In genomic region chr2:75642795-75643550, GRCm38 (mm10) we compare ENCODE assay signal across 8 mouse cellular contexts. TPM values are rescaled to one million over a fixed set of nuclear protein-coding genes. Genes with fewer than 3 reads are reported as not detected.
A peak's percentile ranks its signal among the peaks of the same experiment; 100 is the strongest.
DNase-seq lines count a peak whose midpoint lies in the region; ATAC-seq lines count a peak whose summit lies in the region.

No protein-coding gene starts in this region.

- no peak for ATAC-seq in heart, embryonic 11.5 days (replicated peaks; ENCODE audit: insufficient number of reproducible peaks, low FRiP score, low TSS enrichment)
- ATAC-seq in midbrain, embryonic 11.5 days (ENCODE audit: low FRiP score): no peak

- H3K4me2 ChIP-seq in heart, embryonic 11.5 days: no peak overlapping the region
- H3K4me2 ChIP-seq in midbrain, embryonic 11.5 days: no peak overlapping the region

- H3K36me3 ChIP-seq in heart, embryonic 11.5 days (ENCODE audit: control insufficient read depth, insufficient read depth, low read length): no peaks in the 10 kb centered on the region
- no peaks in the 10 kb centered on the region for H3K36me3 ChIP-seq in midbrain, embryonic 11.5 days (ENCODE audit: control insufficient read depth, insufficient read depth, low read length)

- no peaks in the 10 kb centered on the region for H3K9me3 ChIP-seq in heart, embryonic 11.5 days (replicated peaks; ENCODE audit: control insufficient read depth, low read length)
- no peaks in the 10 kb centered on the region for H3K9me3 ChIP-seq in midbrain, embryonic 11.5 days (ENCODE audit: control insufficient read depth, low read length)

- H3K9ac ChIP-seq in heart, embryonic 11.5 days (ENCODE audit: low read depth, low read length): no peak overlapping the region
- H3K9ac ChIP-seq in midbrain, embryonic 11.5 days (ENCODE audit: low read length): no peak overlapping the region

- 75% methylated on average over 8 of the region's 8 CpGs for WGBS in heart, embryonic 11.5 days (ENCODE audit: insufficient replicate concordance)
- WGBS in midbrain, embryonic 11.5 days: 84% methylated on average over 8 of the region's 8 CpGs

- DNase-seq in urinary bladder, postnatal 25 days (ENCODE audit: low spot score): peak; percentile 36
- no peak for DNase-seq in urinary bladder, postnatal 10 days (ENCODE audit: low spot score)
- peak; percentile 62 to 68 for DNase-seq in kidney, postnatal 25 days
- DNase-seq in yolk sac, embryonic 10.5 days (ENCODE audit: low spot score): peak; percentile 40
- DNase-seq in spleen, postnatal 14 days (ENCODE audit: low spot score in 2 of 2): no peak
- no peak for DNase-seq in midbrain, embryonic 11.5 days (ENCODE audit: low spot score, missing footprints)
- DNase-seq in thymus, postnatal 0 days (ENCODE audit: low spot score): no peak

- 0 out of 2 replicates have a peak overlapping the region, but pooled peaks have one; percentile 30 for H3K27ac ChIP-seq in heart, embryonic 11.5 days (ENCODE audit: low read depth, low read length)
- H3K27ac ChIP-seq in midbrain, embryonic 11.5 days (ENCODE audit: low read depth, low read length): no peak overlapping the region

- no peaks in the 10 kb centered on the region for H3K4me1 ChIP-seq in heart, embryonic 11.5 days (ENCODE audit: control insufficient read depth, insufficient read depth, low read length)
- no peaks in the 10 kb centered on the region for H3K4me1 ChIP-seq in midbrain, embryonic 11.5 days (ENCODE audit: control insufficient read depth, insufficient read depth, low read length)

- no peaks in the 10 kb centered on the region for H3K27me3 ChIP-seq in heart, embryonic 11.5 days (ENCODE audit: control insufficient read depth, insufficient read depth, low read length)
- no peaks in the 10 kb centered on the region for H3K27me3 ChIP-seq in midbrain, embryonic 11.5 days (ENCODE audit: control insufficient read depth, insufficient read depth, low read length)

- no peak overlapping the region for H3K4me3 ChIP-seq in heart, embryonic 11.5 days (ENCODE audit: low read depth, low read length)
- H3K4me3 ChIP-seq in midbrain, embryonic 11.5 days (ENCODE audit: low read depth, low read length): no peak overlapping the region

RNA-seq across cellular contexts. Expression of gene Hnrnpa3, which starts 16.1 kb away (rescaled TPM):
- 164 and 174 TPM in 2 replicates for polyA plus RNA-seq in heart, embryonic 11.5 days (2014; fragmentation: Nextera tagmentation; extraction: Ambion mirVana)
- polyA plus RNA-seq in midbrain, embryonic 11.5 days (2014; fragmentation: Nextera tagmentation; extraction: Ambion mirVana): 310 and 336 TPM in 2 replicates
- polyA plus RNA-seq in thymus, postnatal 0 days (2015; fragmentation: Nextera tagmentation; extraction: Ambion mirVana): 292 and 303 TPM in 2 replicates

Comparison
In these comparisons a context has a peak if more than half of its experiments do, and no peak if none do; other contexts are left out.
1. DNase-seq: peak in urinary bladder, postnatal 25 days (single experiment), kidney, postnatal 25 days (2 of 2) and yolk sac, embryonic 10.5 days (single experiment); none in urinary bladder, postnatal 10 days (single experiment), spleen, postnatal 14 days (0 of 2), midbrain, embryonic 11.5 days (single experiment) and thymus, postnatal 0 days (single experiment).